In genomic region chr8:126593889-126594480, GRCm38 (mm10) we compare ENCODE assay signal across 7 mouse cellular contexts. TPM values are rescaled to one million over a fixed set of nuclear protein-coding genes. Genes with fewer than 3 reads are reported as not detected.
DNase-seq lines count a peak whose midpoint lies in the region; TF ChIP-seq lines count a peak whose summit lies in the region.

Irf2bp2 (minus strand) TSS chr8:126593986.

- H3K27me3 ChIP-seq in midbrain, embryonic 10.5 days (ENCODE audit: low read depth, poor library complexity, severe bottlenecking) = peaks cover 14% of the 10 kb centered on the region

- peak within 1 kb of the TSS; percentile 98 for H3K27ac ChIP-seq in cortical plate, adult 2 months (ENCODE audit: insufficient read depth, low read length)
- peak within 1 kb of the TSS; percentile 98 for H3K27ac ChIP-seq in midbrain, embryonic 10.5 days (replicated peaks)

- no peaks in the 10 kb centered on the region for H3K9me3 ChIP-seq in midbrain, embryonic 10.5 days (replicated peaks)

- TF ChIP-seq POLR2A in cortical plate, adult 2 months (IDR thresholded peaks at IDR 0.05; ENCODE audit: extremely low read depth, insufficient read depth, low read length) = peak; percentile 92

- H3K36me3 ChIP-seq in midbrain, embryonic 10.5 days = peaks cover 16% of the 10 kb centered on the region

- TF ChIP-seq CTCF in cortical plate, adult 2 months (IDR thresholded peaks at IDR 0.05; ENCODE audit: extremely low read depth, insufficient read depth, low read length) = no peak

- H3K4me3 ChIP-seq in cortical plate, adult 2 months (ENCODE audit: insufficient read depth, low read length) = peak within 1 kb of the TSS; percentile 78
- peak within 1 kb of the TSS; percentile 96 for H3K4me3 ChIP-seq in midbrain, embryonic 10.5 days

- intact Hi-C loops in left cerebral cortex, postnatal 25 days (cut with DNase I) = loop anchor here (1.0 to 2.0 kb wide), 8 partner anchors 72 to 328 kb away; no protein-coding TSS in a partner anchor

- H3K4me1 ChIP-seq in cortical plate, adult 2 months (ENCODE audit: control insufficient read depth, insufficient read depth, low read length) = peaks cover 6% of the 10 kb centered on the region
- H3K4me1 ChIP-seq in midbrain, embryonic 10.5 days = peaks cover 81% of the 10 kb centered on the region

- peak; percentile 88 for DNase-seq in adipocyte (ENCODE audit: low spot score)
- peak; percentile 87 for DNase-seq in gastrocnemius, postnatal 10 days
- peak; percentile 97 for DNase-seq in induced T-regulatory cell, adult 2 months (ENCODE audit: low read depth)
- peak; percentile 90 to 93 for DNase-seq in left cerebral cortex, postnatal 25 days (ENCODE audit: low spot score in 2 of 2)
- peak; percentile 91 for DNase-seq in midbrain, embryonic 10.5 days (ENCODE audit: low spot score)
- peak; percentile 90 for DNase-seq in right cerebral cortex, postnatal 4 days

- under 1% methylated on average over 54 of the region's 56 CpGs for WGBS in midbrain, embryonic 10.5 days

RNA-seq across cellular contexts. Expression of gene Irf2bp2, which starts in this region (rescaled TPM):
- polyA plus RNA-seq in cortical plate, adult 2 months (2012; rRNA removed) = 32.9 and 33.2 TPM in 2 replicates
- 10 to 100 TPM; 53.3 to 55.5 TPM for total RNA-seq in gastrocnemius, postnatal 10 days (2021)
- 10 to 100 TPM; 55.5 to 62.7 TPM for total RNA-seq in left cerebral cortex, postnatal 25 days (2021)
- polyA plus RNA-seq in midbrain, embryonic 10.5 days (2016; fragmentation: Nextera tagmentation; extraction: Ambion mirVana) = 3.8 and 4.0 TPM in 2 replicates

Comparison
In these comparisons a context has a peak if more than half of its experiments do, and no peak if none do; other contexts are left out.
1. Peak in every context shown above with its lines: DNase-seq, H3K4me3 ChIP-seq and H3K27ac ChIP-seq.